In the genomic region with DNA sequence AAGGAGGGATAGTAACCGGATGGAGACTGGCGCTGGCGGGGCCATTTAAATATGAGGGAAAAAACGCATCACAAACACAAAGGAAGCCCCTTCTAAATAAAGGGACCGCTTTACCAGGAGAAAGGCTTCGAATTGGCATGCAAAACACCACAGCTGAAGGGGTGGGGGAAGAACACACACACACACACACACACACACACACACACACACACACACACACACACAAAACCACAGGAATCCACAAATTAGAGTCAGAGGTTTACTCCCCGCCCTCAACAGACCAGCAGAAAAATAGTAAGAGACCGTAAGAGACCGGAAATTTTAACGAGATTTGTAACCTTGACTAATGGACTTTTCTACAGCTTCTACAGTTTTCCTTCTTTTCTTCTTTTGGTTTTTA, we compare ENCODE assay signal across 12 mouse cellular contexts. TPM values are rescaled to one million over a fixed set of nuclear protein-coding genes. Genes with fewer than 3 reads are reported as not detected.
DNase-seq lines count a peak whose midpoint lies in the region; ATAC-seq lines count a peak whose summit lies in the region.
"Had no signal": no experiment of that assay in that cellular context is flagged by ENCODE, and none has a peak within 500 bp of the region (broad histone marks: within the 10 kb centered on the region; RNA-seq: fewer than 3 reads in every experiment).

No protein-coding gene starts in this region.

- no peak overlapping the region for H3K9ac ChIP-seq in midbrain, embryonic 15.5 days
- H3K9ac ChIP-seq in hindbrain, embryonic 14.5 days, result peak overlapping the region; percentile 21; the same call in 1 of the 2 replicates

- H3K27ac ChIP-seq in midbrain, embryonic 10.5 days (replicated peaks), result 0 out of 2 replicates have a peak overlapping the region, but pooled peaks have one; percentile 46
- H3K27ac ChIP-seq in midbrain, embryonic 15.5 days, result no peak overlapping the region
- H3K27ac ChIP-seq in hindbrain, embryonic 14.5 days, result no peak overlapping the region

- no peaks in the 10 kb centered on the region for H3K36me3 ChIP-seq in midbrain, embryonic 10.5 days
- H3K36me3 ChIP-seq in midbrain, embryonic 15.5 days (replicated peaks), result no peaks in the 10 kb centered on the region
- H3K36me3 ChIP-seq in hindbrain, embryonic 14.5 days (replicated peaks; ENCODE audit: control insufficient read depth, insufficient read depth), result no peaks in the 10 kb centered on the region
- H3K36me3 ChIP-seq in splenic B cell, adult 2 months (ENCODE audit: control insufficient read depth, insufficient read depth, low read length, poor library complexity, severe bottlenecking), result peaks cover 2% of the 10 kb centered on the region

- H3K4me3 ChIP-seq in midbrain, embryonic 10.5 days, result peak overlapping the region; percentile 77
- no peak overlapping the region for H3K4me3 ChIP-seq in midbrain, embryonic 15.5 days
- H3K4me3 ChIP-seq in hindbrain, embryonic 14.5 days (replicated peaks; ENCODE audit: low read length), result no peak overlapping the region
- H3K4me3 ChIP-seq: megakaryocyte, embryonic 14.5 days had no signal

- no peaks in the 10 kb centered on the region for H3K9me3 ChIP-seq in midbrain, embryonic 10.5 days (replicated peaks)
- no peaks in the 10 kb centered on the region for H3K9me3 ChIP-seq in midbrain, embryonic 15.5 days
- H3K9me3 ChIP-seq in hindbrain, embryonic 14.5 days (ENCODE audit: control insufficient read depth, low read length), result no peaks in the 10 kb centered on the region
- H3K9me3 ChIP-seq: megakaryocyte, embryonic 14.5 days had no signal

- H3K4me1 ChIP-seq in midbrain, embryonic 10.5 days, result peaks cover 46% of the 10 kb centered on the region
- H3K4me1 ChIP-seq in midbrain, embryonic 15.5 days, result peaks cover 25% of the 10 kb centered on the region
- peaks cover 7% of the 10 kb centered on the region for H3K4me1 ChIP-seq in hindbrain, embryonic 14.5 days (replicated peaks; ENCODE audit: control insufficient read depth, insufficient read depth, low read length)

- H3K27me3 ChIP-seq in midbrain, embryonic 10.5 days (ENCODE audit: low read depth, poor library complexity, severe bottlenecking), result peaks cover 55% of the 10 kb centered on the region
- H3K27me3 ChIP-seq in midbrain, embryonic 15.5 days (replicated peaks), result peaks cover 7% of the 10 kb centered on the region; the same call in 1 of the 2 replicates
- peaks cover 10% of the 10 kb centered on the region; the same call in 1 of the 2 replicates for H3K27me3 ChIP-seq in hindbrain, embryonic 14.5 days (ENCODE audit: control insufficient read depth, insufficient read depth, low read length)
- no peaks in the 10 kb centered on the region for H3K27me3 ChIP-seq in splenic B cell, adult 2 months (ENCODE audit: control insufficient read depth, insufficient read depth, low read length, poor library complexity, severe bottlenecking)

- DNase-seq in midbrain, embryonic 10.5 days (ENCODE audit: low spot score), result no peak
- peak; percentile 61 for DNase-seq in embryo, embryonic 10.5 days (ENCODE audit: low spot score)
- DNase-seq in hindbrain, embryonic 14.5 days (ENCODE audit: low spot score), result no peak
- peak; percentile 45 for DNase-seq in splenic B cell, adult 2 months (ENCODE audit: low read depth, low spot score)
- DNase-seq in ovary, postnatal 36 days (ENCODE audit: low spot score), result no peak
- no peak for DNase-seq in thymus, postnatal 10 days (ENCODE audit: low spot score in 2 of 2)
- DNase-seq in thymus, postnatal 4 days, result no peak
- DNase-seq: cerebellum, postnatal 14 days; gastrocnemius, postnatal 10 days; right cerebral cortex, postnatal 14 days had no signal

- no peak for ATAC-seq in midbrain, embryonic 15.5 days (replicated peaks)
- no peak for ATAC-seq in hindbrain, embryonic 14.5 days (ENCODE audit: low FRiP score)

- H3K4me2 ChIP-seq in midbrain, embryonic 15.5 days, result no peak overlapping the region
- peak overlapping the region; percentile 66 for H3K4me2 ChIP-seq in hindbrain, embryonic 14.5 days (replicated peaks)

- 1% methylated on average over 10 of the region's 10 CpGs for WGBS in midbrain, embryonic 10.5 days
- 4% methylated on average over 10 of the region's 10 CpGs for WGBS in midbrain, embryonic 15.5 days
- WGBS in hindbrain, embryonic 14.5 days, result 4% methylated on average over 10 of the region's 10 CpGs

RNA-seq across cellular contexts. Expression of gene Cbx7, which starts 36.1 kb away (rescaled TPM):
- polyA plus RNA-seq in midbrain, embryonic 10.5 days (2016; fragmentation: Nextera tagmentation; extraction: Ambion mirVana), result 2.9 and 3.5 TPM in 2 replicates
- polyA plus RNA-seq in midbrain, embryonic 15.5 days (2015; fragmentation: Nextera tagmentation; extraction: Ambion mirVana), result 4.7 and 5.8 TPM in 2 replicates
- polyA plus RNA-seq in hindbrain, embryonic 14.5 days (2014; fragmentation: Nextera tagmentation; extraction: Ambion mirVana), result 3.2 and 4.0 TPM in 2 replicates

RNA-seq across cellular contexts. Expression of gene Apobec3, which starts 43.3 kb away (rescaled TPM):
- polyA plus RNA-seq in midbrain, embryonic 10.5 days (2016; fragmentation: Nextera tagmentation; extraction: Ambion mirVana), result 6.2 and 8.5 TPM in 2 replicates
- 3.5 and 4.0 TPM in 2 replicates for polyA plus RNA-seq in midbrain, embryonic 15.5 days (2015; fragmentation: Nextera tagmentation; extraction: Ambion mirVana)
- polyA plus RNA-seq in hindbrain, embryonic 14.5 days (2014; fragmentation: Nextera tagmentation; extraction: Ambion mirVana), result 4.9 and 5.1 TPM in 2 replicates

Comparison
In these comparisons a context has a peak if more than half of its experiments do, and no peak if none do; other contexts are left out.
1. DNase-seq: peak in embryo, embryonic 10.5 days (single experiment) and splenic B cell, adult 2 months (single experiment); none in midbrain, embryonic 10.5 days (single experiment), hindbrain, embryonic 14.5 days (single experiment), ovary, postnatal 36 days (single experiment), thymus, postnatal 10 days (0 of 2) and thymus, postnatal 4 days (single experiment).